Mouse (Mus musculus) heart, embryonic 14.5 days (tissue): ENCODE results near the gene Ssr1. TPM values are rescaled to one million over a fixed set of nuclear protein-coding genes. Genes with fewer than 3 reads are reported as not detected.
A peak's percentile ranks its signal among the peaks of the same experiment; 100 is the strongest.

ENCODE experiments used
- ATAC-seq: fragments of 200-750 bp; cut with Nextera tagmentation; 2 replicates; pipeline ENCODE4 v1.8.0; 2017; ENCODE audit warnings: low read depth, moderate TSS enrichment; ENCODE audit not compliant: insufficient number of reproducible peaks, insufficient read depth, low FRiP score
- H3K27ac ChIP-seq, 2 experiments: fragments of 200-500 bp in 1 of 2; fragments of 300-500 bp in 1 of 2; sonication (generic) in 1 of 2; replicated peaks in 1 of 2; 2 replicates each; pipeline ENCODE4 v1.5.1; 2012 to 2014; ENCODE audit warnings: low read depth in 2 of 2, low read length in 2 of 2, control low read depth in 1 of 2, mild to moderate bottlenecking in 1 of 2, mixed read lengths in 1 of 2; ENCODE audit not compliant: control insufficient read depth in 1 of 2, insufficient read depth in 1 of 2
- H3K27me3 ChIP-seq: fragments of 300-500 bp; sonication (generic); 2 replicates; pipeline ENCODE4 v1.6.1; 2014; ENCODE audit warnings: mild to moderate bottlenecking, low read length, control low read depth; ENCODE audit not compliant: control insufficient read depth, insufficient read depth
- H3K36me3 ChIP-seq: fragments of 300-500 bp; sonication (generic); 2 replicates; pipeline ENCODE4 v1.6.1; 2014; ENCODE audit warnings: mild to moderate bottlenecking, control low read depth, low read length, mixed read lengths; ENCODE audit not compliant: control insufficient read depth, insufficient read depth
- H3K4me1 ChIP-seq, 2 experiments: fragments of 200-500 bp in 1 of 2; fragments of 300-500 bp in 1 of 2; sonication (generic) in 1 of 2; 2 replicates each; pipeline ENCODE4 v1.6.1; 2012 to 2014; ENCODE audit warnings: low read length in 2 of 2, control low read depth in 1 of 2, mixed read lengths in 1 of 2; ENCODE audit not compliant: control insufficient read depth in 2 of 2, insufficient read depth in 2 of 2
- H3K4me2 ChIP-seq: fragments of 300-500 bp; sonication (generic); 2 replicates; pipeline ENCODE4 v1.6.1; 2014; ENCODE audit warnings: mild to moderate bottlenecking, low read length
- H3K4me3 ChIP-seq, 2 experiments: fragments of 200-500 bp in 1 of 2; fragments of 300-500 bp in 1 of 2; sonication (generic) in 1 of 2; 2 replicates each; pipeline ENCODE4 v1.5.1; 2012 to 2014; ENCODE audit warnings: low read length in 2 of 2, mild to moderate bottlenecking in 2 of 2, control low read depth in 1 of 2, low read depth in 1 of 2, moderate library complexity in 1 of 2; ENCODE audit not compliant: control insufficient read depth in 1 of 2, insufficient read depth in 1 of 2
- H3K9ac ChIP-seq: fragments of 300-500 bp; sonication (generic); 2 replicates; pipeline ENCODE4 v1.6.1; 2014; ENCODE audit warnings: mild to moderate bottlenecking, low read length
- H3K9me3 ChIP-seq: fragments of 300-500 bp; sonication (generic); 2 replicates; pipeline ENCODE4 v1.6.1; 2016; ENCODE audit warnings: low read length, control low read depth; ENCODE audit not compliant: control insufficient read depth
- WGBS: fragments of 180-500 bp; shearing (Covaris S2); extraction: QIAGEN DNeasy Blood & Tissue Kit; methylation state at CpG from one replicate; pipeline ENCODE4 v1.1.7; 2014; 5-methylcytosine and 5-hydroxymethylcytosine counted together
- polyA plus RNA-seq: library from polyadenylated mRNA; unstranded; fragments of >200 nt; fragmentation: Nextera tagmentation; extraction: Ambion mirVana; gene quantifications from 2 replicates; pipeline ENCODE4 v1.2.1, GENCODE M21; 2014

Ssr1 gene
- polyA plus RNA-seq, 1 experiment from 2014 or later = 90.1 TPM

DNA sequence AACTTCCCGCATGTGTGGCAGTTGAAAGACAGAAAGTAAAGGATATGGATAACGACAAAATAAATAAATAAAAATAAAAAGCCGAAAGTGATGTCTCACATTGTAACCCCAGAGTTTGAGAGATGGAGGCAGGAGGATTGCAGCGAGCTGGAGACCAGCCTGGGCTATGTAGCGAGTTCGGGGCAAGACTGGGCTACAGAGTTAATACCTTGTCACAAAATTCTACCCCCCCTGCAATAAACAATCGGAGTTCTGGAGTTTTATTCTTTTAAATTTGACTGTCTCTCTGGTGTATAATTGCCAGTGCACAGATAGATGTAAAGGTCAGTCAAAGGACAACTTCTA is 360 bp upstream of the Ssr1 start:
- Histone ChIP-seq H3K9me3 (no peaks in the 10 kb centered on the region), H3K4me3 (peak overlapping the region; percentile 20 to 98), H3K4me1 (peaks cover 2 to 10% of the 10 kb centered on the region in 2 experiments; a peak in 3 of 4 replicates), H3K27ac (peak overlapping the region; percentile 9 to 69; a peak in 3 of 4 replicates), H3K4me2 (peak overlapping the region; percentile 66), H3K27me3 (no peaks in the 10 kb centered on the region), H3K9ac (peak overlapping the region; percentile 62), H3K36me3 (peaks cover 25% of the 10 kb centered on the region)
- ATAC-seq = peak; percentile 34
- 13% methylated on average over 7 of the region's 7 CpGs for WGBS

- Histone ChIP-seq H3K4me2 (peak overlapping the region; percentile 91), H3K4me3 (peak overlapping the region; percentile 96 to 98), H3K9ac (peak overlapping the region; percentile 99), H3K27me3 (no peaks in the 10 kb centered on the region), H3K36me3 (peaks cover 36% of the 10 kb centered on the region), H3K27ac (peak overlapping the region; percentile 91 to 95), H3K9me3 (no peaks in the 10 kb centered on the region), H3K4me1 (peaks cover 2 to 10% of the 10 kb centered on the region in 2 experiments; a peak in 3 of 4 replicates)
- no peak; the same call in 1 of the 2 replicates for ATAC-seq
- under 1% methylated on average over 17 of the region's 17 CpGs for WGBS
These were observed 677 bp downstream of the Ssr1 start for GRCm38 (mm10) chr13:37993376-37993703.

DNA sequence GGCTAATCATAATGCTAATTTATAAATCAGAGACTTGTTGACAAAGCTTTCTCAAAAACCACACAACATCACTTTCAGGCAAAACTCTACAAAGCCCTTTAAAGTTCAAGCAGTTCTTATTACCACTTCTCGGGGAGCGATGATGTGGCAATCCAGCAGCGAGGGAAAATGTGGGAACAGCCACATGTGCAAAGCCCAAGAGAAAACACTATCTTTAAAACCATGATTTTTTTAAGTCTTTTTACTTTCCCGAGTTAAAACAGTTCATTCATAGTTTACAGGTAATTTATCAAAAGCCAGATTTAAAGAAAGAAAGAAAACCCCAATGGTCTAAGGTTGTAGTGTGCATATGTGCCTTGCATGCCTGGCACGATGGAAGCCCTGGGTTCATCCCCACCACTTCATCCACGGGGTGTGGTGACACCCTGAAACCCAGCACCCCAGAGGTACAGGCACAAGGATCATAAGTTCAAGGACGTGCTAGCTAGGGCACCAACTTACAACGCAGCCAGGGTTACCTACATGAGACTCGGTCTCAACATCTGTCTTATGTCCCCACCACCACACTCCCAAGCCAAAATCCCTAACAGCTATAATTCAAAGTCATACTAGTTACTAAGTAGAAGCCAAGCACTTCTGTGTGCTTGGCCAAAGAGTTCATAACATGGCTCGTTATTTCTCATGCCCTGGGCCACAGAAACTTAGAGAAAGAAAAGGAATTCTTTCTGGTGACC is 1.2 kb downstream of the Ssr1 start:
- Histone ChIP-seq H3K4me2 (peak overlapping the region; percentile 91), H3K27me3 (no peaks in the 10 kb centered on the region), H3K9ac (peak overlapping the region; percentile 99), H3K9me3 (no peaks in the 10 kb centered on the region), H3K36me3 (peaks cover 41% of the 10 kb centered on the region), H3K27ac (peak overlapping the region; percentile 91 to 95), H3K4me1 (peaks cover 2 to 10% of the 10 kb centered on the region in 2 experiments; a peak in 3 of 4 replicates), H3K4me3 (peak overlapping the region; percentile 96 to 98)
- 11% methylated on average over 10 of the region's 10 CpGs for WGBS
- no peak for ATAC-seq

DNA sequence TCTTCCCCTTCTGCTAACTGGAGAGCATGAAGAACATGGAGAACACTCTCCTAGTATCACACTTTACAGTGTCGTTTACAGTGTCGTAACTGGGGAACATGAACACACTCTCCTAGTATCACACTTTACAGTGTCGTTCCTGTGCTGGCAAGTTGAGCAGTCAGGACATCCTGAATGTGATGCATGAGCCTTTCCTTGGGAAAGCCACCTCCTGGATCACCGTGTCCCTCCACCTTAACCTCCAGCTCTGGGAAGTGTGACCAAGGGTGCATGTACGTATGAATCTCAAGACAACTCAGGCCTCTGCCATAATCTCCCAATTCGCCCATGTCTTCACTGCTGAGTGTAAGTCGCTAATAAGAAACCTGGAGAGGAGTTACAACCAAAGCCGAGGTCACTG is 4.3 kb downstream of the Ssr1 start:
- Histone ChIP-seq H3K9me3 (no peaks in the 10 kb centered on the region), H3K27ac (no peak overlapping the region), H3K9ac (no peak overlapping the region), H3K27me3 (no peaks in the 10 kb centered on the region), H3K4me2 (no peak overlapping the region), H3K36me3 (peaks cover 71% of the 10 kb centered on the region), H3K4me3 (no peak overlapping the region), H3K4me1 (peaks cover 2 to 10% of the 10 kb centered on the region in 2 experiments; a peak in 3 of 4 replicates)
- ATAC-seq = no peak
- WGBS = 87% methylated on average over 8 of the region's 8 CpGs

DNA sequence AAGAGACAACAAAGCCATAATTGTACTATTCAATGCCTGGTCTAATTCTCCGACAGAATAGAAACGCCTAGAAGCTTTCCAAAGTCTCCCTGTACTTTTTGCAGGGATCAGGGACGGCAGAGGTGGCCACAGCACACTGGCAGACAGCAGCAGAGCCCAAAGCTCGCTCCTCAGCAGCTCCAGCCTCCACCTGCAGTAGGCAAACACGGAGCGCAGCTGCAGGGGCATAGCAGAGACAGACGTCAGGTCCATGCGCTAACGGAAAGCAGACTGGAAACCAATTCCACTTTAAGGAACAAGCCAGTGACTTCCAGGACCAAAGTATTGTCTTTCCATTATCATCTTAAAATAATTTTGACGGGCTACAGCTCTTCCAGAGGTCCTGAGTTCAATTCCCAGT is 7.9 kb downstream of the Ssr1 start:
- WGBS = 89% methylated on average over 10 of the region's 10 CpGs
- Histone ChIP-seq H3K4me3 (no peak overlapping the region), H3K9me3 (no peaks in the 10 kb centered on the region), H3K9ac (no peak overlapping the region), H3K27ac (no peak overlapping the region), H3K36me3 (peaks cover 99% of the 10 kb centered on the region), H3K27me3 (no peaks in the 10 kb centered on the region), H3K4me2 (no peak overlapping the region), H3K4me1 (no peaks in the 10 kb centered on the region)
- ATAC-seq = no peak

DNA sequence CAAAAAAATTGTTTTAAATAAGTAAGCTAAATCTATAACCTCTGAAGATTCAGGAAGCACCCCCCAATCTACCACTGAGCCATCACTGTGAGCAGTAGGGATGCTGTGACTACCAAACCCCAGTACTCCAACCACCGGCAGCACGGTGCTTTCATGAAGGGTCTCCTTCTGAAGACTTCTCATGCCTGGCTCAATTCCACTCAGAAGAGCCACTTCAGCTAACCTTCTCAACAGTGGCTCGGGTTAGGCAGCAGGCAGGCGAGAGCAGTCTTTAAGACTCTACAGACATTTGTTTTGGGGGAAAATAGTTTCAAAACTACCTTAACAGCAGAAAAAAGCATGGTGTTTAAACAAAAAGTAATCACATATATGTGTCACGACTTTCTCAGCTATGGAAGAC is 13.0 kb downstream of the Ssr1 start:
- Histone ChIP-seq H3K4me2 (no peak overlapping the region), H3K4me1 (no peaks in the 10 kb centered on the region), H3K36me3 (peaks cover 99% of the 10 kb centered on the region), H3K9ac (no peak overlapping the region), H3K27me3 (no peaks in the 10 kb centered on the region), H3K4me3 (no peak overlapping the region), H3K9me3 (no peaks in the 10 kb centered on the region), H3K27ac (no peak overlapping the region)
- 87% methylated on average over 5 of the region's 5 CpGs for WGBS
- ATAC-seq = no peak

GRCm38 (mm10) chr13:37980346-37980745 is 13.7 kb downstream of the Ssr1 start:
- Histone ChIP-seq H3K4me3 (no peak overlapping the region), H3K27me3 (no peaks in the 10 kb centered on the region), H3K4me2 (no peak overlapping the region), H3K36me3 (peaks cover 99% of the 10 kb centered on the region), H3K9me3 (no peaks in the 10 kb centered on the region), H3K4me1 (no peaks in the 10 kb centered on the region), H3K27ac (no peak overlapping the region), H3K9ac (no peak overlapping the region)
- WGBS = 90% methylated on average over 10 of the region's 10 CpGs
- ATAC-seq = no peak

DNA sequence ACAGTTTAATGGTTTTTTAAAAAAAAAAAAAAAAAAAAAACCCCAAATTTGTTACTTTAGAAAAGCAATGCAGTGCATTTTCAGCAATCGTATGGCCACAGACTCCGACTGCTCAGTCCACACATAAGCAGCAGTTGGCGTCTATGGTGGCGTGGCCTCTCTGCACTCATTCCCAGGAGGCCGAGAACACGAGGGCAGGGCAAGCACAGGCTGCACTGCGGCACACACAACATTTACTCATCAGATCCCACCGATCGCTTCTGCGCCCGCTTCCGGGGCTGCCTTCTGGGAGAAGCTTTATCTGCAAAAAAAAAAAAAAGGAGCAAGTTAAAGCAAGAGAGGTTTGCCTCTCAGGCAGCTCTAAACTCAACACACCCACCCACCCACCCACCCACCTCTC is 14.5 kb downstream of the Ssr1 start:
- Histone ChIP-seq H3K36me3 (peaks cover 95% of the 10 kb centered on the region), H3K9me3 (no peaks in the 10 kb centered on the region), H3K4me2 (no peak overlapping the region), H3K27ac (no peak overlapping the region), H3K9ac (no peak overlapping the region), H3K4me3 (no peak overlapping the region), H3K4me1 (no peaks in the 10 kb centered on the region), H3K27me3 (no peaks in the 10 kb centered on the region)
- 88% methylated on average over 12 of the region's 12 CpGs for WGBS
- ATAC-seq = no peak
